Mouse (Mus musculus): ENCODE results near the gene Tesk2. TPM values are rescaled to one million over a fixed set of nuclear protein-coding genes. Genes with fewer than 3 reads are reported as not detected.

Gene Tesk2
- polyA plus RNA-seq, 2 experiments from 2014 or later: 4.6 to 7.8 TPM

DNA sequence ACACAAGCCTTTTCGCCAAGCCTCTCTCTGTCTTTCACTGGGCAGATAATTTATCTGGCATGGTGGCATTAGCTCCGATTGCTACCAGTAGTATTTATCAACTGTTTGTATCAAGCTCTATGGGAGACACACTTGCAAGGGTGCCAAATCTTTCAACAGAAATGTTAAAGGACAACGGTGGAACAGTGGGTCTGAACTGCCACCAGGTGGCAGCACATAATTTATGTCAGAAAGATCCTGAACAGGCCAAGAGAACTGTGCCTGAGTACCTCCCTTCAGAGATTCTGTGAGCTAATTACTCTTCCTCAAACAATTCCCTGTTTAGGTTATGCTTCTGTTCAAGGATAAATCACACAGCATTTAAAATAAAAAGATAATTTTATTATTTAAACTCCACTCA lies 1.4 kb upstream of the Tesk2 start:
- ATAC-seq: peak; percentile 25

- no peak for ATAC-seq
These were observed 415 bp downstream of the Tesk2 start for GRCm38 (mm10) chr4:116721098-116721628.

DNA sequence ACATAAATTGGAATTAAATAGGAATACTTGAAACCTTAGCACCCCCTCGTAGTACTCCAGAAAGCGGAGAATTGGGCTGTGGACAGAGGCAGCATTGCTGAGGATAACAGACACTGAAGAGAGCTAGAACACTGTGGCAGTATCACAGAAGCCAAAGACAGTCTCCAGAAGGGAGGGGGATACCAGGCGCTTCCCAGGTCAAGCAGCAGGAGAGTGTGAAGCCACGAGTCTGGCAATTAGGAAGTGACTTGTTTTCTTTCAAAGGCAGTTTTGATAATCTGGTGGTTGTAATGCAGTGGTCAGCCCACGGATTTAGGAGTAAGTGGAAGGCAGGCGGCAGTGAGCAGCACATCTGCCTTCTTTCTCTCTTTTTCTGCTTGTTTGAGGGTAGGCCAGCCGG lies 1.5 kb downstream of the Tesk2 start:
- no peak for ATAC-seq

DNA sequence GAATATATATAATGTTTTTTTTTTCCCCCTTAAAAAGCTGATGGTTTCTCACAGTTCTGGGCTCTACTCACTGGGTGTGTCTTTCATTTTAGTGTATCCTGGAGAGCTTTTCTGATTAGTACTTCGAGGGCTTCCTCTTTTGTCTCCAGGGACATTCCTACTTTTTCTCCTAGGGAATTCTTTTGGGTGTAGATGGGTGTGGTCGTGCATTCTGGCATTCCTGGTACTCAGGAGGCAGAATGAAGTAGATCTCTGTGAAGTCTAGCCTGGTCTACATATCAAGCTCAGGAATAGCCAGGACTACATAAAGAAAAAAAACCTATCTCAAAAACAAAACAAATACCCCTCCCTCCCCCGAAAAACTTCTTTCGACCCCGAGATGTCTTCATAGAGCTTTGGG lies 4.7 kb downstream of the Tesk2 start:
- no peak for ATAC-seq

GRCm38 (mm10) chr4:116727401-116727800 lies 6.7 kb downstream of the Tesk2 start:
- ATAC-seq: no peak

GRCm38 (mm10) chr4:116729532-116729931 lies 8.8 kb downstream of the Tesk2 start:
- ATAC-seq: no peak

DNA sequence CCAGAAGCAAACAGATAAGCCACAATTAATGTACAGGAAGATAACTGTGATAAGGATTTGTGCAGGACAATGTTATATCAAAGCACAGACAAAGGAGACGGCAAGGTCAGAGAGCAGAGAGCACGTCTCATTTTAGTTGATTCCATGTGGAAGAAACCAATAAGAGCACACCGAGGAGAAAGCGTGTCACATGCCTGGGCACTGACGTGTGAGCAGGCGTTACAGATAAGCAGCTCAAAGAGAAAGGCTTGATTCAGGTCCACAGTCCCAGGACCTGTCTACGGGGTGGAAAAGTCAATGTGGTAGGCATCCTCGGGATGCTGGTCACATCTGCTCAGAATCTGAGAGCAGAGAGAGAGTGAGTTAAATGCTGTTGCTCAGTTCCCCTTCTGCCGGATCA lies 10.3 kb downstream of the Tesk2 start:
- ATAC-seq: no peak

DNA sequence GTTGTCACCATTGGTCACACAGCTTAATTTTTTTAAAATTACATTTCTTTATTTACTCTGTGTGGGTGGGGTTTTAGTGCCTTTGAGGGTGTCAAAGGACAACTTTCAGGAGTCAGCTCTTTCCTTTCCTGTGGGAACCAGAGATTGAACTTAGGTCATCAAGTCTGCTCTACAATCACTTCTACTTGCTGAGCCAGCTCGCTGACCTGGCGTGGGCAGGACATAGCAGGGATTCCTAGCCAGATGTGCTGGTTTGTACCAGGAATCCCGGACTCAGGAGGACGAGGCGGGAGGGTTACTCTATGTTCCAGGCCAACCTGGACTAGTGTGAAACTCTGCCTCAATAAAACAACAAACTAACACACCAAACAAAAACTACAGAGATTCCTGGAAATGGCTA lies 11.6 kb downstream of the Tesk2 start:
- no peak for ATAC-seq

- ATAC-seq: no peak
These were observed 14.2 kb downstream of the Tesk2 start for GRCm38 (mm10) chr4:116734996-116735395.

- ATAC-seq: no peak
These were observed 18.4 kb downstream of the Tesk2 start for GRCm38 (mm10) chr4:116738972-116739751.

DNA sequence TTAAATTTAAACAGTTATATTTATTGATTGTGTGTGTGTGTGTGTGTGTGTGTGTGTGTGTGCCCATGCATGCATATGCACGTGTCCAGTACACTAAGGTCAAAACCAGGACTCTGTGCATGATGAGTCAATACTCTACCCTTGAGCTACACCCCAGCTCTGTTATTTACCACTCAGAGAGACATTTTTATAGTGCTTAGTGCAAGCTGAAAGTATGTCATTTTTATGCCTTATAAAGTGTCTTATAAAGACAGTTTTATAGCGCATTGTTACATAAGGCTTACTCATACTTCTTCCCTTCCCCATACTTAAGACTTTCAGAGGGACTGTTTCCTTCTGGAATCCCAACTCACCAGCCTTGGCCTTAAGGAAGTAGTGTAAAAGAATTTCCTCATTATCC lies 29.0 kb downstream of the Tesk2 start:
- no peak for ATAC-seq

DNA sequence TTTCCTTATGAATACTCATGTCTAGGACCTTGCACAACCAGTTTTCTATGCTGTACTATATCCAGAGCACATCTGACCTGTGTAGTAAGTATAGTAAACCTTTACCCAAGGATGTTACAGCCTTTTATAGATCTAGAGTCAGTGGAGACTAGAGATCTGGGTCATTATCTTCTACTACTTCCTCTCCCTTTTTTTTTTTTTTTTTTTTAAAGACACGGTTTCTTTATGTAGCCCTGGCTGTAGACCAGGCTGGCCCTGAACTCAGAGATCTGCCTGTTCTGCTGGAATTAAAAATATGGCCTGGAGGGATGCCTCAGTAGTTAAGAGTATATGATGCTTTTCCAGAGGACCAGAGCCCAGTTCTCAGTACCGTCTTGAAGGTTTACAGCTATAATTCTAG lies 41.2 kb downstream of the Tesk2 start:
- ATAC-seq: no peak

GRCm38 (mm10) chr4:116764001-116764400 lies 43.3 kb downstream of the Tesk2 start:
- no peak for ATAC-seq

DNA sequence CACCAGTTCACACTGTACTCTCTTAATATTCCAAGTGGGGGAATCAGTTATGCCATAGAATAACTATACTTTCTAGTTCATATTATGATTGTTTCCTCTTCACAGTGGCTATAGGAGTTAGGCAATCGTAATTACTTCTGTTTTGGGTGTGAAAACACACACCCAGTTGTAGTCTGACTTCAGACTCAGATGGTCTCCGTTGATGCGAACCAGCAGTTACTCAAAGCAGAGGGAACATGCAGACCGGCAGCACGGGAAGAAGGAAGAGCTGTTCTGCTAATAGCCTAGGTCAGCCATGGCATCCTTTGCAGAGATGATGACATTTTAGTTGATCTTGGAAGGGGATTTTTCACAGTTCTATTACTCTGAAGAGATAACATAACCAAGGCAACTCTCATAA lies 47.8 kb downstream of the Tesk2 start:
- ATAC-seq: no peak

DNA sequence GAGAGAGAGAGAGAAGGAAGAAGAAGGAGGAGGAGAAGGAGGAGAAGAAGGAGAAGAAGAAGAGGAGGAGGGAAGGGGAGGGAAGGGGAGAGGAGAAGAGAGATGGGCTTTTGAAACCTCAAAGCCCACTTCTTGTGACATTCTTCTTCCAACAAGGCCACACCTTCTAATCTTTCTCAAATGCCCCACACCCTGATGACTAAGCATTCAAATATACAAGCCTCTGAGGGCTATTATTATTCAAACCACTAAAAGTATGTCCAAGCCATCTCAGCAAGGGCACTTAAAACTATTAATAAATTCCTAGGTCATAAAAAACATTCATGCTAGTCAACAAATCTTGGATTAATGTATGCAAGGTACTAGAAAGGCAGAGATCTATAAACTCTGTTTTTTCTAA lies 48.3 kb downstream of the Tesk2 start:
- no peak for ATAC-seq

- no peak for ATAC-seq
These were observed 55.6 kb downstream of the Tesk2 start for GRCm38 (mm10) chr4:116776391-116776790.

DNA sequence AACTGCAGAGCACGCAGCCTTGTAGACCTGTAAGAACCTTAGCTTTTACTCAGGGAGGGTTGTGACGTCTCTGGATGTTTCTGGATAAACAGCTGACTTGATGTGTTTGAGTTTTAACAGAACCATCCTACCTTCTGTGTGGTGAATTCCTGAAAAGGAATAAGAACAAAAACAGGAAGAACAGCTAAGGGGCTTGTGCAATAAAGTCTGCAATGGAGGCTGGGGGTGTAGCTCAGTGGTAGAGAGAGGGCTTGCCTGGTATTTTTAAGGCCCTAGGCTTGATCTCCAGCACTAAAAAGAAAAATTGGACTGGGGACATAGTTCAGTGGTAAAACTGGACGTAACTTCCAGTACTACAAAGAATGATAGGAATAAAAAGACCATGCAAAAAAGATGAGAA lies 56.3 kb downstream of the Tesk2 start:
- no peak for ATAC-seq

DNA sequence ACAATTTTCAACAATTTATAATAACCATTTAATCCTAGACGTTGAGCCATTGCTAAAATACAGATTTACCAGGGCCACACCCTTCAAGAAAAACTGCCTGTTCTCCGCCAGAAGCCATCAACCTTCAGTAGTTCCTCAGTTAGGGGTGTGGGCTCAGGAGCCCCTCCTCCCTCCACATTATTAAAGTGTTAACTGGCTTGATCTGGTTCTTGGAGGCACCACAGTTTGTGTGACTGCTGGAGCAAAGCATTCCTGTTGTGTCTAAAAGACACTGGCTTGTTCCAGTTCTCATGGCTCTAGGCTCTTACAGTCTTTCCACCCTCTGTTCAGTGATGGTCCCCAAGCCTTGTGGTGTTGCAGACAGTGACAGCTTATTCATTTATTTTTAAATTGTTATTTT lies 59.8 kb downstream of the Tesk2 start:
- ATAC-seq: no peak

GRCm38 (mm10) chr4:116781366-116781765 lies 60.6 kb downstream of the Tesk2 start:
- no peak for ATAC-seq

DNA sequence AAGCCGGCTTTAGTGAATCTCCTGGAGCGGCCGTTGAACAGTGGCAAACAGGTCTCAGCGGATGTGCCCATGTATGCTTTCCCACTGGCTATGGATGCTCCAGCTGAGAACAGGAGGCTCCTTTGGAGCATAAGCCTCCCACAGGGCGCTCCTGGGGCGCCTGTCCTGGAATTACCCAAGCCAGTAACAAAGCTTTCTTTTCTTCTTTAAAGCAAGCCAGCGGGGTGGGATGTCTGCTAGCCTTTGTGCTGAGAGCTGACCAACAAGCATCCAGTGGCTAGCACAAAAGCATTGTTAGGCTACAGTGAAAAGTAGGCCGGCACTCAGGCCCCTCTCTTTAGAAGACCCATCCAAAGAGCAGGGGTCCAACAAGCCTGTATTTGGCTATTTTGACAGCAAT lies 61.4 kb downstream of the Tesk2 start:
- ATAC-seq: no peak

DNA sequence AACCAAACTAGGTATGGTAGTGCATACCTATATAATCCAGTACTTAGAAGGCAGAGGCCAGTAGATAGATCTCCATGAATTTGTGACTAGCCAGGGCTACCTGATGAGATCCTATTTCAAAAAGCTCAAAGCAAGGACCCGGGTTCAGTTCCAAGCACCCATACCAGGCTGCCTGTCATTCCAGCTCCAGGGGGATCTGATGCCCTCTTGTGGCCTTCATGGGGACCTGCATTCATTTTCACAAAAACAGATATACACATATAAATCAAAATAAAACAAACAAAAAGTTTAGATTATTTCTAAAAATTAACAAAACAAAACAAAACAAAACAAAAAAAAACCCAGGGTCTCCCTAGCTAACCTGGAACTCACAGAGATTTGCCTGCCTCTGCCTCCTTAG lies 65.8 kb downstream of the Tesk2 start:
- ATAC-seq: no peak

DNA sequence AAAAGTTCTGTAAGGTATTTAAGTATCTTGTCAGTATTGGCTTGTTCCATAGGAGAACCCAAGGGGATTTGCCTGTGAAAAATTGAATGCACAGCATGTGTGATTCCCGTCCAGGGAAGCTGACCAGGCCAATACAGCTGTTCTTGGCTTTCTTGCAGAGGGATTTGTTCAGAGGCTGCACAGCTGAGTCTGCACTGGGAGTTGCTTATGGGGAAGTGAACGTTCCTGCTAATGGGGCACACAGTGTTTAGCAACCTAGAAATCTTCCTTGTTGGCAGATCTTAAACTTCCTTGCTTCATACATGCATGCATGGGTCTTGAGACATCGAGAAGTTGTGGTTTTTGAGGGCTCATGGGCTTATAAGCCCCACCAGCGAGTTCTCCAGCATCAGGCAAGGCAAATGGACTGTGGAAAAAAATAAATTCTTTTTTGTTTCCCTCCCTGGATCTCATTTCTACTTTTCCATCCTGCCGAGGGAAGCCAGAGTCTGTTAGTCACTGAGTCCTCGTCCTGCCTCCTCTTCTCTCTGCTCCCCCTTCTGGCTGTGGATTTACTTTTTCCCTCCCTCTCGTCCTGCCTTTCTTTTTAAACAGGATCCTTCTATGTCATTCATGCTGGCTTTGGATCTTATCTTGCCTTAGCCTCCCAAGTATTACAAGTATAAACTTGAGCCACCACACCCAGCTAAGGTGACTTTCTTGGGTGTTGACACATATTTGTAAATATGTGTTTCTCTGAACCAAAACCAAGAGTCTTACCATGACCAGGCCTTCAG lies 67.4 kb downstream of the Tesk2 start:
- no peak for ATAC-seq

DNA sequence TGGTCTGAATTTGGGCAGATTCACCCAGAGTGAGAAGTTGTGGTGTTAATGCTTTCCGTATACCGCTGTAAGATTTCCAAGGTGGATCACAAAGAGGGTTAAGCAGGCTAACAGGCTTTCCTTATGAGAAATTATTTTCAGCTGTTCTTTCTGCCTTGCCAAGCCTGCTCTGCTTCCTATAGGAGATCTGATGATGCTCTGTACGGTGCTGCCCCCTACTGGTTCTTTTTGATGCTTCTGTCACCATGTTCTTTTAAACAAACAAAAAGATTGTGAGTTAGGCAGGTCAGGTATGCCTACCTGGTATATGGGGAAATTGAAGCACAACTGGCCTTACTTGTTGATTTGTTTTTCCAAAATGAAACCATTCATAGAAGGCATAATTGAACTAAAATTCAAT lies 68.2 kb downstream of the Tesk2 start:
- peak; percentile 92 for ATAC-seq

DNA sequence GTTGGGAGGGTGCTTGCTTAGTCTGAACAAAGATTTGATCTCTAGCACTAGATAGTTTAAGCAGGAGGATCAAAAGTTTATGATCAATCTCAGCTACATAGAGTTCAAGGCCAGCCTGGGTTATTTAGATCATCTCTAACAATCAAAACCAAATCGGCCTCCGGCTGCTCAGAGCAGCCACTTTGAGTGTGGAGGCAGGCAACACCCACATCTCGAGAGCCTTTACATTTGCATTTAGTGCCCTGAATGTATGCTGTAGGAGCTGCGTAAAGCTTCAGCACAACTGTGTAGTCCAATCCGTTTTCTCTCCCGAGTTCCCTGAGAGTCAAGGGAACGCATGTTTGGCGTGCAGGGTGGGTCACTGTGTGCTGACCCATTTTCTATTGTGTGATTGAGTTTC lies 71.7 kb downstream of the Tesk2 start:
- no peak for ATAC-seq
